Mouse (Mus musculus) bone marrow, adult 2 months (tissue): Measurements from ENCODE around the gene Il34. TPM values are rescaled to one million over a fixed set of nuclear protein-coding genes. Genes with fewer than 3 reads are reported as not detected.

Experiments
- H3K27ac ChIP-seq: fragments of 200-500 bp; 2 replicates; pipeline ENCODE4 v1.5.1; 2012; ENCODE audit warnings: low read depth, mild to moderate bottlenecking, control low read depth, inconsistent platforms, low read length; ENCODE audit not compliant: control insufficient read depth, poor library complexity, insufficient read depth
- H3K4me1 ChIP-seq: fragments of 200-500 bp; 2 replicates; pipeline ENCODE4 v1.6.1; 2011; ENCODE audit warnings: low read length; ENCODE audit not compliant: control insufficient read depth, insufficient read depth
- H3K4me3 ChIP-seq: fragments of 200-500 bp; replicated peaks from 2 replicates; pipeline ENCODE3; 2011; ENCODE audit warnings: mild to moderate bottlenecking, low read depth, low read length, control low read depth; ENCODE audit not compliant: control insufficient read depth
- CTCF ChIP-seq: fragments of 200-500 bp; IDR thresholded peaks from 2 replicates; pipeline ENCODE4 v1.5.1; 2011; ENCODE audit warnings: low read length, control low read depth; ENCODE audit not compliant: control insufficient read depth, insufficient read depth
- POLR2A ChIP-seq: fragments of 200-500 bp; IDR thresholded peaks from 2 replicates; pipeline ENCODE4 v1.6.1; 2011; ENCODE audit warnings: low read depth, mild to moderate bottlenecking, control low read depth, low read length, borderline replicate concordance; ENCODE audit not compliant: control insufficient read depth
- WGBS: fragments of 180-500 bp; shearing (Covaris S2); methylation state at CpG from one replicate; pipeline ENCODE4 v1.1.7; 2018; 5-methylcytosine and 5-hydroxymethylcytosine counted together
- polyA plus RNA-seq: library from polyadenylated mRNA; stranded (reverse); fragments of >200 nt; gene quantifications from 2 replicates; pipeline ENCODE4 v1.2.4, GENCODE M21; 2011; ENCODE audit warnings: low replicate concordance; ENCODE audit not compliant: missing spikeins, insufficient read depth, insufficient read length

Gene Il34
- polyA plus RNA-seq, 1 experiment = 25.8 TPM

- no peak overlapping the region for H3K4me3 ChIP-seq
- no peak for TF ChIP-seq POLR2A
- no peak for TF ChIP-seq CTCF
- no peak overlapping the region for H3K27ac ChIP-seq
- H3K4me1 ChIP-seq = no peaks in the 10 kb centered on the region
- 67% methylated on average over 6 of the region's 6 CpGs for WGBS
These were observed 43.7 kb downstream of the Il34 start for GRCm38 (mm10) chr8:110761988-110762387.

- Histone ChIP-seq H3K4me3 (no peak overlapping the region), H3K4me1 (no peaks in the 10 kb centered on the region), H3K27ac (no peak overlapping the region)
- WGBS = 59% methylated on average over 5 of the region's 5 CpGs
- no peak for TF ChIP-seq CTCF
- TF ChIP-seq POLR2A = no peak
These were observed 44.5 kb downstream of the Il34 start for GRCm38 (mm10) chr8:110761185-110761584.

- Histone ChIP-seq H3K4me3 (no peak overlapping the region), H3K27ac (no peak overlapping the region), H3K4me1 (no peaks in the 10 kb centered on the region)
- TF ChIP-seq POLR2A (no peak), CTCF (no peak)
- 65% methylated on average over 7 of the region's 7 CpGs for WGBS
These were observed 45.3 kb downstream of the Il34 start for GRCm38 (mm10) chr8:110760280-110760940.

GRCm38 (mm10) chr8:110756196-110756595, 49.5 kb downstream of the Il34 start:
- TF ChIP-seq CTCF (no peak), POLR2A (no peak)
- Histone ChIP-seq H3K27ac (no peak overlapping the region), H3K4me3 (no peak overlapping the region), H3K4me1 (no peaks in the 10 kb centered on the region)
- WGBS = 84% methylated on average over 5 of the region's 5 CpGs

GRCm38 (mm10) chr8:110755511-110756170, 50.1 kb downstream of the Il34 start:
- no peaks in the 10 kb centered on the region for H3K4me1 ChIP-seq
- TF ChIP-seq POLR2A (no peak), CTCF (no peak)
- H3K4me3 ChIP-seq = no peak overlapping the region
- no peak overlapping the region for H3K27ac ChIP-seq
- WGBS = 59% methylated on average over 15 of the region's 15 CpGs

- no peak overlapping the region for H3K27ac ChIP-seq
- no peaks in the 10 kb centered on the region for H3K4me1 ChIP-seq
- no peak overlapping the region for H3K4me3 ChIP-seq
- 37% methylated on average over 4 of the region's 4 CpGs for WGBS
- TF ChIP-seq POLR2A (no peak), CTCF (no peak)
These were observed 51.0 kb downstream of the Il34 start for GRCm38 (mm10) chr8:110754713-110755112.

GRCm38 (mm10) chr8:110751490-110751889, 54.2 kb downstream of the Il34 start:
- no peaks in the 10 kb centered on the region for H3K4me1 ChIP-seq
- TF ChIP-seq CTCF (no peak), POLR2A (no peak)
- no peak overlapping the region for H3K27ac ChIP-seq
- no peak overlapping the region for H3K4me3 ChIP-seq
- 78% methylated on average over 5 of the region's 5 CpGs for WGBS

- Histone ChIP-seq H3K4me3 (no peak overlapping the region), H3K27ac (no peak overlapping the region), H3K4me1 (no peaks in the 10 kb centered on the region)
- no peak for TF ChIP-seq POLR2A
- TF ChIP-seq CTCF = no peak
- 48% methylated on average over 13 of the region's 13 CpGs for WGBS
These were observed 55.5 kb downstream of the Il34 start for GRCm38 (mm10) chr8:110750269-110750668.
